Mouse (Mus musculus) stomach, postnatal 0 days (tissue): ENCODE results near the gene Duoxa1. TPM values are rescaled to one million over a fixed set of nuclear protein-coding genes. Genes with fewer than 3 reads are reported as not detected.
"Not testable (repeated sequence)": the region's sequence is repeated elsewhere in the genome, so short reads cannot be mapped to it uniquely, and the experiment has no call there.

ENCODE experiments used
- ATAC-seq: fragments of 200-750 bp; cut with Nextera tagmentation; 2 replicates; pipeline ENCODE4 v1.8.0; 2017; ENCODE audit not compliant: low FRiP score, low TSS enrichment
- DNase-seq: peaks from one replicate; pipeline ENCODE4 v3.0.0-alpha.2; 2016; ENCODE audit warnings: low spot score
- H3K27ac ChIP-seq: fragments of 300-500 bp; sonication (generic); replicated peaks from 2 replicates; pipeline ENCODE4 v1.5.1; 2014; ENCODE audit warnings: mild to moderate bottlenecking, control low read depth
- H3K27me3 ChIP-seq: fragments of 300-500 bp; sonication (generic); 2 replicates; pipeline ENCODE4 v1.6.1; 2014; ENCODE audit warnings: low read length; ENCODE audit not compliant: control insufficient read depth, insufficient read depth
- H3K36me3 ChIP-seq: fragments of 300-500 bp; sonication (generic); 2 replicates; pipeline ENCODE4 v1.6.1; 2014; ENCODE audit warnings: low read length, mixed read lengths; ENCODE audit not compliant: control insufficient read depth, insufficient read depth
- H3K4me1 ChIP-seq: fragments of 300-500 bp; sonication (generic); replicated peaks from 2 replicates; pipeline ENCODE4 v1.6.1; 2014; ENCODE audit warnings: antibody characterized with exemption; ENCODE audit not compliant: control insufficient read depth, insufficient read depth
- H3K4me2 ChIP-seq: fragments of 300-500 bp; sonication (generic); replicated peaks from 2 replicates; pipeline ENCODE4 v1.6.1; 2014; ENCODE audit warnings: low read depth, mild to moderate bottlenecking, control low read depth, moderate library complexity
- H3K4me3 ChIP-seq: fragments of 300-500 bp; sonication (generic); 2 replicates; pipeline ENCODE4 v1.5.1; 2014; ENCODE audit warnings: low read depth, low read length, control low read depth
- H3K9ac ChIP-seq: fragments of 300-500 bp; sonication (generic); 2 replicates; pipeline ENCODE4 v1.6.1; 2014; ENCODE audit warnings: mild to moderate bottlenecking, low read length, control low read depth, mixed read lengths
- H3K9me3 ChIP-seq: fragments of 300-500 bp; sonication (generic); 2 replicates; pipeline ENCODE4 v1.6.1; 2016; ENCODE audit warnings: low read length; ENCODE audit not compliant: control insufficient read depth
- CTCF ChIP-seq: IDR thresholded peaks from 2 replicates; pipeline ENCODE4 v1.5.1; 2016; ENCODE audit warnings: antibody characterized with exemption, low read depth, mild to moderate bottlenecking, moderate library complexity
- EP300 ChIP-seq: optimal IDR thresholded peaks from 2 replicates; pipeline ENCODE3; 2016; ENCODE audit warnings: antibody characterized with exemption
- whole genome bisulfite sequencing: fragments of 180-500 bp; shearing (Covaris S2); extraction: QIAGEN DNeasy Blood & Tissue Kit; methylation state at CpG from one replicate; pipeline ENCODE4 v1.1.7; 2014; 5-methylcytosine and 5-hydroxymethylcytosine counted together
- polyA plus RNA-seq: library from polyadenylated mRNA; unstranded; fragments of >200 nt; fragmentation: Nextera tagmentation; extraction: Ambion mirVana; gene quantifications from 2 replicates; pipeline ENCODE4 v1.2.1, GENCODE M21; 2015

Gene Duoxa1
- polyA plus RNA-seq, 1 experiment from 2014 or later, result 17.3 TPM

- H3K27ac ChIP-seq, result peak overlapping the region; percentile 69; the same call in 1 of the 2 replicates
- TF ChIP-seq EP300 (no peak), CTCF (no peak)
Measured at GRCm38 (mm10) chr2:122351156-122351930, 37.8 kb upstream of the Duoxa1 start.

DNA sequence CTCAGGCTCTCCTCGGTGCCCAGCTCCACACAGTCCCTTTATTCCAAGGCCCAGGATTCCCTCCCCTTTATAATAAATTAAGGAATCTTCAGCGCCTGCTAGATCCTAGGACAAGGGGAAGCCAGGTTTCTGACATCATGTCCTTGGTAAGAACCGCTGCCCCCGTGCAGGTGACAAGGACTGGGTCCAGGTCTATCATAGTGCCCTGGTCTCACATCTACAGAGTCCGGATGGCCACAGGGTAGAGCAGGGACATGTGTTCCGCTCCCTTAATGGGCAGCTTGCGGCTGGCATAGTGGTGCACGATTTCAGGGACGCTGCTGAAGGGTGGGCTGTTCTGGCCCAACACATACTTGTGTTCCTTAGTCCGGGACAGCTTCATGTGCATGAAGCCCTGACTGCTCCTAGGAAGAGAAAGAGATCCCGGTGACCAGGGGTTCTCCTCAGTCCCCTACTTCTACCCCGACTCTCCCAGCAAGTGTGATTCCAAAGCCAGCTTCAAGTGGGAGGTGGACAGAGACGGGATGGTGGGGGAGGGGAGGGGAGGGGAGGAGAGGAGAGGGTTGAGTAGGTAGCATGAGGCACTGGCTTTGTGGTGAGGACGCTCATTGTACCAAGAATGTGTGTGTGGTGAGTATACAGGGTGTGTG lies 35.7 kb upstream of the Duoxa1 start:
- peak overlapping the region; percentile 68 for H3K4me3 ChIP-seq
- DNase-seq (peak; percentile 33), ATAC-seq (peak; percentile 37; the same call in 1 of the 2 replicates)
- no peaks in the 10 kb centered on the region for H3K27me3 ChIP-seq
- 11% methylated on average over 14 of the region's 14 CpGs for WGBS
- no peaks in the 10 kb centered on the region for H3K9me3 ChIP-seq
- H3K36me3 ChIP-seq, result no peaks in the 10 kb centered on the region
- peak overlapping the region; percentile 75 for H3K9ac ChIP-seq
- H3K4me1 ChIP-seq, result peaks cover 7% of the 10 kb centered on the region; the same call in 1 of the 2 replicates
- H3K4me2 ChIP-seq, result peak overlapping the region; percentile 75
- TF ChIP-seq EP300 (no peak), CTCF (no peak)
- peak overlapping the region; percentile 96 for H3K27ac ChIP-seq

More at GRCm38 (mm10) chr2:122351156-122351930, 37.8 kb upstream of the Duoxa1 start:
- DNase-seq, result no peak
- no peak overlapping the region for H3K4me2 ChIP-seq
- H3K9ac ChIP-seq, result no peak overlapping the region; the same call in 1 of the 2 replicates
- 52% methylated on average over 5 of the region's 5 CpGs for WGBS
- no peak overlapping the region for H3K4me3 ChIP-seq
- no peak for ATAC-seq
- no peaks in the 10 kb centered on the region for H3K27me3 ChIP-seq
- H3K4me1 ChIP-seq, result peaks cover 7% of the 10 kb centered on the region; the same call in 1 of the 2 replicates
- no peaks in the 10 kb centered on the region for H3K36me3 ChIP-seq
- H3K9me3 ChIP-seq, result no peaks in the 10 kb centered on the region

DNA sequence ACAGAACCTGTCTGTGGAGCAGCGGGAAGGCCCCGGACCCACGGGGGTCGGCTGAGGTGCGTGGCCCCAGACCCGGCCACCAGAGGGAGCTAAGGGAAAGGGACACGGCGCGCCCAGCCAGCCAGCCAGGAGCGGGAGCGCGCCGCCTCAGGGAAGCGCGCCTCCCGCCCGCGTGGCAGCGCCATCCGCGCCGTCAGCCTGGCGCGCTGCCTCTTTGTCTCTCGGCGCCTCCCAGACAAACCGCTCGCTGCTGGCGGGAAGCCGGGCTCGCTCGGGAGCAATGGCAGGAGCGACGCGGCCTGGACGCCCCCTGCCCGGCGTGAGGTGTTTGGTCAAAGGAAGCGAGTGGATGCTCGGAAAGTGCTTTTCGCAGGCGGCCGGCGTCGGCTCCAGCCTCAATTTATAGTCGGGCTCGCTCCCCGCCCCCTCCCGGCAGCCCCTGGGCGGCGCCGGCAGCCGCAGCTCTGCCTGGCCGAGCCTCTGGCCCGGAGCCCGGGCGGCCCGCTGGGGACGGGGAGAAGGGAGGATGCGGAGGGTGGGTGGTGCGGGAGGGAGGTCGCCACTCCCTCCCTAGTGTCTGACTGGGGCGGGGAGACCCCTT lies 35.1 kb upstream of the Duoxa1 start:
- Histone ChIP-seq H3K27me3 (no peaks in the 10 kb centered on the region), H3K36me3 (no peaks in the 10 kb centered on the region), H3K9me3 (no peaks in the 10 kb centered on the region), H3K4me2 (peak overlapping the region; percentile 75), H3K4me3 (peak overlapping the region; percentile 68), H3K4me1 (peaks cover 7% of the 10 kb centered on the region; the same call in 1 of the 2 replicates), H3K27ac (peak overlapping the region; percentile 96), H3K9ac (peak overlapping the region; percentile 75)
- TF ChIP-seq CTCF (peak; percentile 83), EP300 (no peak)
- DNase-seq, result peak; percentile 86
- ATAC-seq, result peak; percentile 80
- 0% methylated on average over 40 of the region's 63 CpGs for WGBS

DNA sequence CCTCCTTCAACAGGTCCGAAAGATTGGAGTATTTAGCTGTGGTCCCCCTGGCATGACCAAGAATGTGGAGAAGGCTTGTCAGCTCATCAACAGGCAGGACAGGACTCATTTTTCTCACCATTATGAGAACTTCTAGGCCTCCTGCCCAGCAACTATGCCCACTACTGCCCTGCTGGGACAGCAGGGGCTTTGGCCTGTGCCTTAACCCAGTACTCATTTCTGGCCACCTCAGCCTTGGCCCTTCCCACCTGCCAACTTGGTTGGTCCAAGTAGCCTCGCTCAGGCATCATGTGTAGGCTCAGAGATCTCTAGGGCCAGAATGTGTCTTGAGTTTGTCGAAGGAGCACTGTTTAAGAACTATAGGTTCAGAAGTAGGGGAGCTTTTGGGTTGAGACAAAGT lies 33.7 kb upstream of the Duoxa1 start:
- ATAC-seq, result no peak
- no peaks in the 10 kb centered on the region for H3K36me3 ChIP-seq
- WGBS, result 94% methylated on average over 3 of the region's 3 CpGs

DNA sequence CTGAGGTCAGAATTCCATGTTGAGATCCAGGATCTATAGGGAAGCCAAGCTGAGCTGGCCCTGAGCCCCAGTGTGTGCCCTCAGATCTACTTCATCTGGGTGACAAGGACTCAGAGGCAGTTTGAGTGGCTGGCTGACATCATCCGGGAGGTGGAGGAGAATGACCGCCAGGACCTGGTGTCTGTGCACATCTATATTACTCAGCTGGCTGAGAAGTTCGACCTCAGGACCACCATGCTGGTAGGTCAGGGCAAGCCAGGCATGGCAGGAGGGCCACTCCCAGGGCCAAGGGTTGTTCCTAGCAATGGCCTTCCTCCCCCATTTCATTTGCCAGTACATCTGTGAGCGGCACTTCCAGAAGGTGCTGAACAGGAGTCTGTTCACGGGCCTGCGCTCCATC lies 32.6 kb upstream of the Duoxa1 start:
- not testable (repeated sequence) for H3K27me3 ChIP-seq
- peak overlapping the region; percentile 75 for H3K27ac ChIP-seq

More for the DNA sequence above, 33.7 kb upstream of the Duoxa1 start:
- Histone ChIP-seq H3K4me3 (no peak overlapping the region), H3K27ac (no peak overlapping the region), H3K9ac (no peak overlapping the region), H3K4me2 (no peak overlapping the region), H3K27me3 (no peaks in the 10 kb centered on the region), H3K9me3 (no peaks in the 10 kb centered on the region), H3K4me1 (peaks cover 7% of the 10 kb centered on the region; the same call in 1 of the 2 replicates)
- no peak for DNase-seq
- TF ChIP-seq EP300 (no peak), CTCF (no peak)

More for the DNA sequence above, 32.6 kb upstream of the Duoxa1 start:
- not testable (repeated sequence) for DNase-seq, H3K4me1 ChIP-seq, ATAC-seq, H3K4me3 ChIP-seq, H3K9me3 ChIP-seq, H3K9ac ChIP-seq, H3K4me2 ChIP-seq, H3K36me3 ChIP-seq
- WGBS, result 81% methylated on average over 6 of the region's 6 CpGs
